Mouse (Mus musculus) WW6 (cell line): ENCODE results near the gene Rfxank.

Experiments used
- DNase-seq: peaks from one replicate; pipeline ENCODE4 v3.0.0-alpha.2; 2013; ENCODE audit warnings: low read depth, low spot score

Gene Rfxank

DNA sequence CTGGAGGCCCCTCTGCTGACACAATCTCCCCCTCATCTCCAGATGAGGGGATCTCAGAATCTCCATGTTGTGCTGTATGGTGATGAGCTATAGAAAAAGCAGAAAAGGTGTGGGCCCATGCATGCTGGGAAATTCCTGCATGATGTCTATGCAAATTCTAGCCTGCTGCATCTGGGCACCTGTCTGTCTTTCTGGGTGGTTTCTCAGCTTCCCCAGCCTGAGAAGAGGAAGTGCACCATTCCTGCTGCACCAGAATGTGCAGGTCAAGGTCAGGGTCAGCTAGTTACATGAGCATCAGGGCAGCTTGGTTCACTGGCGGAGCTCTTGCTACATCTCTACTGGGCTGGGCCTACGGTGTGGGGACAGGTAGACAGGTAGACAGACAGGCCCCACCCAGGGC, 28.5 kb downstream of the Rfxank start:
- DNase-seq = no peak

DNA sequence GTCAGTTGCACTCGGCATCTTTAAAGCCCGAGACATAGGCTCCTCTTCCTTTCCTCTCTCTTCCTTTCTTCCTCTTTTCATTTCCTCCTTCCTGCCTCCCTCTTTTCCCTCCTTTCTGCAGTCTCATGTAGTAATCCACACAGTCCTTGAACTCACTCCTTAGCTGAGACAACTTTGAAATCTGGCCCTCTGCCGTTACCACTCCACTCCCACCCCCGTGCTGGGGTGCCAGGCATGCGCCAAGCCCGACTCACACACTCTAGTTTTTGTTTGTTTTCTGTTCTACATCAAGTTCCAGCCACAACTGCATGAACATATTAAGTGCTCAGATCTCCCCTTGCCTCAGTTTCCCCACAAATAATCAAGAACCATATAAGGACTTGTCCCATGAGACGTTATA, 34.0 kb downstream of the Rfxank start:
- no peak for DNase-seq

DNA sequence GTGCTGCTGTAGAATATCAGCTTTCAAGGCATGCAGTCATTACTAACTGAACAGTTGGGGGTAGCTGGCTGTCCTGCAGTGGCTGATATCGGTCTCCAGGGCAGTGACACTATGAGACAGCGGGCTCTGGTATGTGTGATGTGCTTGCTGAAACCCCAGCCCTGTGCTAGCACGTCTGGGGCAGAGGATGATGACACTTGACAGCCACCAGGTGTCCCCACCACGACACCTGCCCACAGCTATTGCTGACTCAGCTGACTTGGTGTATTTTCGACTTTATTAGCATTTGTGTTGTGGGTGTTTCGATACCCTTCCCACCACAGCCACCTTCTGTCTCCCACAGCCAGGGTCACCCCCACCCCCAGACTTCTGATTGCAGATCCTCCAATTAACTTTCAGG, 34.4 kb downstream of the Rfxank start:
- DNase-seq = no peak

DNA sequence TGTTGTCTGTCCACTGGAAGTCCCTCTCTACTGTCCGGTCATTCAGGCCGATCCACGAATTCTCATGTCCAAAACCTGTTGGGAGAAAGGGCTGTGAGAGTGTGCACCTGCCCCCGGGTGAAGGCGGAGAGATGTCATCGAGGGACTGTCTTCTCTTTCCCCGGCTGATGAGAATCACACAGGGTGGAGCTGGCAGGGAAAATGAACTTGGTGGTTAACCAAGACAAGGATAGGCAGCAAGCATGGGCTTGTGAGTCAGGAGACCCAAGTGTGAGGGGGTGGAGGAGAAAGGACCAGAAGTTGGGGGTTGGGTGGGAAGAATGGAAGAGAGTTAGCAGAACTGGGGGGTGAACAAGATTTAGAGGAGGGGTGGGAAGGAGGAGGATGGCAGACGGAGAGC, 38.7 kb downstream of the Rfxank start:
- DNase-seq = no peak

DNA sequence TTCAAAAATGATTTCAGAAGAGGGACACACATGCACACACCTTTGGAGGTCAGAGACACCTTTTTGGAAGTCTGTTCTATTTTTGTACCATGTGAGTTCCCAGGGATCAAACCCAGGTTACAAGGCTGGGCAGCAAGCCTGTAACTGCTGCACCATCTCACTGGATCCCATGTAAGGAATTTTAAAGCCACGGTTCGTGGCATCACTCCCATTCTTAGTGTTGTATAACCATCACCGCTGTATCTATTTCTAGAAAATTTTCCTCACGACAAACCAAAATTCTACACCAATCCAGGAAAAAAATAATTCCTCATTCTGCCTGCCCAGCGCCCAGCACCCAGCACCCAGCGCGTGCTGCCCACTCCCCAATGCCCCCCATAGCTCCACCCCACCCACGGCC, 39.7 kb downstream of the Rfxank start:
- no peak for DNase-seq

DNA sequence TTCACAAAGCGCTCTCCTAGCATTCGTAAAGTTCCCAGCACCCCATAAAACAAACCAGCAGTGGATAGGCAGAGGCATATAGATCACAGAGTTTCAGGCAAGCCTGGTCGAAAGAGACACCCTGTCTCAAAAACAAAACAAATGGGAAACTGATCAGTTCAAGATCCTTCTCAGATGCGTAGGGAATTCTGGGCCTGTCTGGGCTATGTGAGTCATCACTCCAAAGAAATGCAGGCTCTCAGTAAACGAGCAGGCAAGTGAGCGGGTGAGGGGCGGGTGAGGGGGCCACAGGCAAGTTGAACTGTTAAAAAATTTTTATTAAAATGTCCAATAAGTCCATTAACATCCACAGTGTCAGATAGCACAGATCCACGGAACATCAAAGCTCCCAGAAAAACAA, 46.2 kb downstream of the Rfxank start:
- DNase-seq = no peak

DNA sequence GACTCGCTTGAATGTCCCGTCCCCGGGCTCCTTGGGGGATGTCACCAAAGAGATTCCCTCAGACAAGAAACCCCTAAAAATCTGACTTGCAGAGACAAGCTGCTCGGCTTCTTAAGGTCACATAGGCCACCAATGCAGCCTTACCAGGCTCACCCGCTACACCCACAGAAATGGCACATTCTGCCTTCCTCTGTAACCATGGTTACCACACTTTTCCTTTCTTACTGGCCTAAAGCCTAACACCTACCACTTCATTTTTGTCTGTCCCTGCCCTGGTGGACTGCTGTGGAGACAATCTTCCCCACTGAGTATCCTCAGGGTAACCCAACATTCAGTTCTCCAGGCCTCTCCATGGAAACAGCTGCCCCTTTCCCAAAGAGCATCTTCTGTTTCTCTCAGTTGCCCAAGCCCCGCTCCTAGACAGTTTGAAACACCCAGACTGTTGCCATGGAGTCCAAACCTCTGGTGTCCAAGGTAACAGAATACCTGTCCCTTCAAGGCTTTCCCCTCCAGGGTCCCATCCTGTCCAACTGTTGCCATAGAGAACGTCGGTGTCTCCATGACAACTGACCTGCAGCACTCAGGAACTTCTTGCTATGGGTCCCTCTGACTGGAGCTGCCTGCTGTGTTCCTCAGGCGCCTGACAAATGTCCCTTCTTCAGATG, 49.5 kb downstream of the Rfxank start:
- no peak for DNase-seq

DNA sequence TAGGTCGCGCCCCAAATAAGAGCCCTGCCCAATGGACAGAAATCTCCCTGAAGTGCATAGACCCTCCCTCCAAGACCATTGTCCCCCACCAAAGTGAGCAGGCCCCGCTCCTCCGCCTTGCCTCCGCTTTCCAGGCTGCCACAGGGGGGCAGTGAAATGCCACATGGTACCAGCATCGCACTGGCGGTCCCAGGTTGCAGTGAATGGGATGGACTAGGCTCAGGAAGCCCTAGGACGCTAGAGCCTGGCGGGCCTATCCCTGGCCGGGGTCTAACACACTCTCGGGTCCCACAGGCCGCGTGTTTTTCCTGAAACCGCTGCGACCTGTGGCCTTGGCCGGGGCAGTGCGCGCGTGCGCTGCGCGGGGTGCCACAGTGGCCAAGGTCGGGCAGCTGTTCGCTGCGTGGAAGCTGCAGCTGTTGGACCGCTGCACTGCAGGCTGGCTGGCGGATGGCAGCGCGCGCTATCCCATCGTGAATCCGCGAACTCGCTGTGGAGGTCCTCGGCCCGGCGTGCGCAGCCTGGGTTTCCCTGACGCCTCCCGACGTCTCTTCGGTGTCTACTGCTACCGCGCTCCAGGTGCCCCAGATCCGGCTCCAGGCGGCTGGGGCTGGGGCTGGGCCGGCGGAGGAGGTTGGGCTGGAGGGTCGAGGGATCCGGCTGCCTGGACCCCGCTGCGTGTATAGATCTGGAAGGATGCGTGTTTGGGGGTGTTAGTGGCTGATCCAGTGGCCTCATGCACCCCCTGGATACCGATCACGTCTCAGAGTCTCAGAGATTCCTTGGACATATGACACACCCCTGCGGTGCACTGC, 50.9 kb downstream of the Rfxank start:
- no peak for DNase-seq

DNA sequence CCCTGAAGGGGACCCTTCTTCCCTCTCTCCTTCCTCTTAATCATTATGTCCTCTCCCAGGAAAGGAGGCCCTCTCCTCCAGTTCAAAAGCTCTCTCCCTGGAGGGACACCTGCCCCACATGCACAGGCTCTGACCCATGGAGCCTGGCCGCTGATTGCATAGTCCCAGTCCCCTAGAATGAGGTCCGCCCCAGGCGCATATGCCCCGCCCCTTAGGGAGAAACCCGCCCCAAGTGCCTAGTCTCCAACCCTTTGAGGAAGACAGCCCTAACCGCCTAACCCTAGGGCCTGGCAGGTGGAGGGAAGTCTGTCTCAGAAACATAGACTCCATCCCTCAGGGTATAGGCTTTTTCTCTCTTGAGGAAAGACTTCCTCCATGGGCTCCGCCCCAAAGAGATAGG, 51.7 kb downstream of the Rfxank start:
- DNase-seq = no peak

DNA sequence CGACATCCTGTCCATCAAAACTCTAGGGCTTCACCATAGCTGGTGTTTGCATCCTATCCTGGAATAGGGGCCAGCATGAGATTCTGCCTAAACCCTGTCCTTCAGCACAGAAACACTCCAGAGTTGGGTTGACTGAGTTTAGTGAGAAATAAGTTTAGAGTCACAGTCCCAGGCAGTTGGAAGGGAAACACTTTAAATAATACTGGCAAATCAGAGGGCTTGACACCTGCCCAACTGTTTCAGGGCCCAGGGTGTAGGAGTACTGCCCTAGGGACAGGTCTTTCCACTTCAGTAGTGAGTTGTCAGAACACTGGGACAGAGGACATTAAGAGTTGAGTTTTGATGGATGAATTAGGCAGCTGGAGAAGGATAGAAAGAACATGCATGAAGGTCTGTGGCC, 52.8 kb downstream of the Rfxank start:
- no peak for DNase-seq

DNA sequence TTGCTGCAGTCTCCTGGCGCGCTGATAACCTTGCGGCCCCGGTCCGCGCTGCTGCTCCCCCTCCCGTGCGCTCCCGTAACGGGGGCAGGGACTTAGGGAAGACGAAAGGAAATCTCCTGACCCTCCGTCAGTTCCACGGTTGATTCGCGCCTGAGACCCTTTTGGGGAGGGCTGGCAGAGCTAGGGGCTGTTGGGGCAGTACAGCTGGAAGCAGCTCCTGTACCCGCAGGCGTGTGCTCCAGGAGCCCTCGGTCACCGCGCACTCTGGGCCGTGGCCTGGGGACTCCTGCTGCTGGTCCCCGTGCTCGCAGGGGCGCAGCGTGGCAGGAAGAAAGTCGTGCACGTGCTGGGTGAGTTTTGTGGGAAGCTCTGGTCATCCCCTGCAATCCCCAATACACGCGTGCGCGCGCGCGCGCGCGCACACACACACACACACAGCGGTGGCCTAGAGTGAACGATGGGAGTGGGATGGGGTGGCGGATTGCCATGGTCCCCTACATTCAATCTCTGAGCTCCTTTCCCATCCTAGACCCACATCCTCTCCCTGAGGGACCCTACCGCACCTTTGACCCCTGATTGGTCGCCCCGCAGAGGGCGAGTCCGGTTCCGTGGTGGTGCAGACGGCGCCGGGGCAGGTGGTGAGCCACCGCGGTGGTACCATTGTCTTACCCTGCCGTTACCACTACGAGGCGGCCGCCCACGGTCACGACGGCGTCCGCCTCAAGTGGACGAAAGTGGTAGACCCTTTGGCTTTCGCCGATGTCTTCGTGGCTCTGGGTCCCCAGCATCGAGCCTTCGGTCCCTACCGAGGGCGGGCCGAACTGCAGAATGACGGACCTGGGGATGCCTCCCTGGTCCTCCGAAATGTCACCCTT, 54.5 kb downstream of the Rfxank start:
- DNase-seq = no peak

DNA sequence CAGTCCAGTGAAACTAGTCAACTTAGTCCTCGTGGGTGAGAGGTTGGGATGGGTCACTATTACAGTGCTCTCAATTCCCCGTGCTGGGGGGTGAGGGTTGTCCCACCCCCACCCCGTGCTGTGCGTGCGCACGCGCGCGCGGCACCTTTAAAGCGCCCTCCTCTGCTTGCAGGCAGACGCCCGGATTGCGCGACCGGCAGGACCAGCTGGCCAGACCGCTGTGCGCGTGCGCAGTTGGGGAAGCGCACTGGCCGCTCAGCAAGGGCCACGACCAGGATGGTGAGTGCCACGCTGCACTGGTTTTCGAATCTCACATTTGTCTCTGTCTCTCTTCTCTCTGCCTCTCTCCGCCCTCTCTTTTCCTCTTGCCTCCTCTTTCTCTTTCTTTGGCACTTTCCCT, 55.7 kb downstream of the Rfxank start, which contains the start of gene Hapln4:
Gene Hapln4 (plus strand): TSS at position 173 of the 400 bp plus-strand sequence.
- no peak for DNase-seq

DNA sequence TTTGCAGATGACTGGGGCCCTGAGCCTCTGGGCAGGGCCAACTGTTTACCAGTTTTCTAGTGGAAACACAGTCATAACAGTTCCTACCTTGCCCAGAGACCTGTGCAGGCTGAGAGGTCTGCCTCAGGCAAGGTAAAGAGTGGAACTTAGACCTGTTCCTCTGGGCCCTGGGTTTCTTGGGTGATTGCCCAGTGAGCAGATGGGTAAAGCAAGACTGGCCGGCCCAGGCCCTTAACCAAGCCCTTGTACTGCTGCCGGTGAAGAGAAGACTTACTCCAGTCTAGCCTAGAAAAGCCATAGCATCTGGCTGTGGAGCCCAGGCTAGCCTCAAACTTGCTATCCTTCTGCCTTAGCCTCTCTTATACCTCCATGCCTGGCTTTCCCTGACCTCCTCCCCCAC, 57.0 kb downstream of the Rfxank start:
- DNase-seq = no peak
